Mouse (Mus musculus) thymus, adult 2 months (tissue): ENCODE data around the gene Ctrc. TPM values are rescaled to one million over a fixed set of nuclear protein-coding genes. Genes with fewer than 3 reads are reported as not detected.

Experiments
- DNase-seq: peaks from one replicate; pipeline ENCODE4 v3.0.0; 2021
- H3K27ac ChIP-seq: fragments of 200-500 bp; 2 replicates; pipeline ENCODE4 v1.5.1; 2012; ENCODE audit warnings: low read length, control low read depth; ENCODE audit not compliant: control insufficient read depth, insufficient read depth
- H3K27me3 ChIP-seq: fragments of 200-500 bp; 2 replicates; pipeline ENCODE4 v1.6.1; 2012; ENCODE audit warnings: mild to moderate bottlenecking, low read length, moderate library complexity, mixed read lengths; ENCODE audit not compliant: control insufficient read depth, insufficient read depth
- H3K36me3 ChIP-seq: fragments of 200-500 bp; 2 replicates; pipeline ENCODE4 v1.6.1; 2012; ENCODE audit warnings: mild to moderate bottlenecking, low read length, moderate library complexity; ENCODE audit not compliant: control insufficient read depth, insufficient read depth
- H3K4me1 ChIP-seq: fragments of 200-500 bp; replicated peaks from 2 replicates; pipeline ENCODE4 v1.6.1; 2012; ENCODE audit warnings: low read length; ENCODE audit not compliant: control insufficient read depth, insufficient read depth
- H3K4me3 ChIP-seq: fragments of 200-500 bp; 2 replicates; pipeline ENCODE4 v1.5.1; 2012; ENCODE audit warnings: mild to moderate bottlenecking, low read length, control low read depth, moderate library complexity; ENCODE audit not compliant: control insufficient read depth, insufficient read depth
- CTCF ChIP-seq: fragments of 200-500 bp; IDR thresholded peaks from 2 replicates; pipeline ENCODE4 v1.5.1; 2012; ENCODE audit warnings: mild to moderate bottlenecking, control low read depth, low read length, moderate library complexity, borderline replicate concordance; ENCODE audit not compliant: control insufficient read depth, poor library complexity, insufficient read depth; ENCODE audit errors: extremely low read depth
- POLR2A ChIP-seq: fragments of 200-500 bp; IDR thresholded peaks from 2 replicates; pipeline ENCODE4 v1.6.1; 2012; ENCODE audit warnings: mild to moderate bottlenecking, low read length, control low read depth, moderate library complexity; ENCODE audit not compliant: control insufficient read depth, poor library complexity, insufficient read depth; ENCODE audit errors: extremely low read depth
- WGBS: fragments of 180-500 bp; shearing (Covaris S2); methylation state at CpG from one replicate; pipeline ENCODE4 v1.1.7; 2018; 5-methylcytosine and 5-hydroxymethylcytosine counted together
- polyA plus RNA-seq: library from polyadenylated mRNA; depleted of rRNA; stranded (reverse); fragments of >200 nt; gene quantifications from 2 replicates; pipeline ENCODE4 v1.2.3, GENCODE M21; 2012

Gene Ctrc
- polyA plus RNA-seq, 1 experiment: 0.35 TPM

DNA sequence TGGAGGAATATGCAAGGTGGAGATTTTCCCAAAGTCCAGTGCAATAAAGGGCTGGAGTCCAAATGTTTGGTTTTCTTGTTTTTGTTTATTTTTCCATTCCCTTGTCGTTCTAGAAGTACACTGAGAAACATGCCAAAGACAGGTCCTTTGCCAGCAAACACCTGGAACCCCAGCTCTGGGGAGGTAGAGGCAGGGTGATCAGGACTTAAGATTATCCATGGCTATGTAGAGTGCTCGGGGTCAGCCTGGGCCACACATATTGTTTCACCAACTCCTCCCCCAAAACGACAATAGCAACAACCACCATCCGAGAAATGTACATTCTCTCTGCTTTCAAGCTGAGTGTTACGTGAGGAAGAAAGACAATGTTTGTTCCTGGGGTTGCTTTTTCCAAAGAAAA is 20.1 kb downstream of the Ctrc start, which contains the start of gene Cela2a:
TSS of gene Cela2a (minus strand) at position 101 of the 400 bp plus-strand sequence.
- no peaks in the 10 kb centered on the region for H3K27me3 ChIP-seq
- H3K27ac ChIP-seq: no peak within 1 kb of the TSS
- TF ChIP-seq POLR2A (no peak), CTCF (no peak)
- WGBS: 88% methylated on average over 5 of the region's 5 CpGs
- H3K4me3 ChIP-seq: no peak within 1 kb of the TSS
- no peaks in the 10 kb centered on the region for H3K36me3 ChIP-seq
- no peaks in the 10 kb centered on the region for H3K4me1 ChIP-seq
- DNase-seq: no peak

DNA sequence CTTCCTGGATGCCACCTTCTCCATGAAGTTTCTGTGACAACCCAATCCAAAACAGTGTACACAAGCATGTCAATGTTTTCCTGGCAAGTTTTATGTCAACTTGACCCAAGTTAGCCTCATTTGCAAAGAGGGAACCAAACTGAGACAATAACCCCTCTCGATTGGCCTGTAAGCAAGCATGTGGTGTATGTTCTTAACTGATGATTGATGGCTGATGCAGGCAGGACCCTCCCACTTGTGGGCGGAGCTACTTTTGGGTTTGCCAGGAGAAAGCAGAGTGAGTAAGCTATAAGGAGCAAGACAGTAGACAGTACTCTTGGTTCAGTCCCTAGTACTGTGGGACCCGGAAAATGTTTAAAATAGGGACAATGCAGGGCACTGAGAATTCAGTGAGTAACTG is 23.2 kb downstream of the Ctrc start:
- H3K27me3 ChIP-seq: no peaks in the 10 kb centered on the region
- H3K4me3 ChIP-seq: no peak overlapping the region
- H3K27ac ChIP-seq: no peak overlapping the region
- 57% methylated on average over 3 of the region's 3 CpGs for WGBS
- TF ChIP-seq CTCF (no peak), POLR2A (no peak)
- DNase-seq: no peak
- no peaks in the 10 kb centered on the region for H3K36me3 ChIP-seq
- H3K4me1 ChIP-seq: no peaks in the 10 kb centered on the region

- WGBS: 91% methylated on average over 10 of the region's 10 CpGs
- TF ChIP-seq POLR2A (no peak), CTCF (no peak)
- H3K27ac ChIP-seq: no peak overlapping the region
- peak; percentile 21 for DNase-seq
- H3K27me3 ChIP-seq: no peaks in the 10 kb centered on the region
- H3K4me1 ChIP-seq: no peaks in the 10 kb centered on the region
- no peaks in the 10 kb centered on the region for H3K36me3 ChIP-seq
- no peak overlapping the region for H3K4me3 ChIP-seq
Measured at GRCm38 (mm10) chr4:141822089-141822488, 24.1 kb downstream of the Ctrc start.

DNA sequence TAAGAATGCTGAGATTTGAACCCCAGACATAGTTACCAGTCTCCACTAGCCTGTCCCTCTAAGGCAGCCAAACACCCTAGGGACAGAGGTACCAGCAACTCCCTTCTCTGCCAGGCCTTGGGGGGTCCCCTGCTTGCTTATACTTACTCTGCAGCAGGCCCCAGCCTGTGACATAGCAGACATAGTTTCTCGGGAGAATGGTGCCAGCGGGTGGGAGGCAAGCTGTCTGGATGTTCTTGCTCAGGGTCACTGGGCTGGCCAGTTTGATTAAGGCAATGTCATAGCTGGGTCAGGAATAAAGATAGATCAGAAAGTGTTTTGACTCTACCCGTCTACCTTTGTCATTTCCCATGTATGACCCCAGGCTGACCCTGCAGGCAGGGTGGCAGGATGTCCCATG is 25.0 kb downstream of the Ctrc start:
- no peak overlapping the region for H3K27ac ChIP-seq
- H3K27me3 ChIP-seq: no peaks in the 10 kb centered on the region
- H3K4me1 ChIP-seq: no peaks in the 10 kb centered on the region
- H3K36me3 ChIP-seq: no peaks in the 10 kb centered on the region
- no peak for TF ChIP-seq POLR2A
- TF ChIP-seq CTCF: no peak
- no peak overlapping the region for H3K4me3 ChIP-seq
- WGBS: 92% methylated on average over 3 of the region's 3 CpGs
- no peak for DNase-seq

DNA sequence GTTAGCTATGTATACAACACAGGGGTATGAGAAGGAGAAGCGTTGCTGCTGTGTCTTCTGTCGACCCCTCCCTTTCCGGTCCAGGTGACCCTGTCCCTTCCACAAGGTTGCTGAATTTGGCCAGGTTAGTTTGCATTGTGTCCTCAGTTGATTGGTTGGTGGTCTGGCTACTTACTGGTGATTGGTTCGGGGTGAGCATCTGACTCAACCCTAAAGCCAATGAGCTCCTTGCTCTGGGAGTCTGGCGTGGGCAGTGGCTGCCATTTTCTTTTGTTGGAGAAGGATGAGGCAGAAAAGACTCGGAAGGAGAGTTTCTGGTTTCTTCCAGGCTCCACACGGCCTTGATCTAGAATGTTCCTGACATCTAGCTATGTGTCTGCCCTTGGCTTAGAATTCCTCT is 26.8 kb downstream of the Ctrc start:
- H3K27me3 ChIP-seq: no peaks in the 10 kb centered on the region
- no peak overlapping the region for H3K27ac ChIP-seq
- WGBS: 94% methylated on average over 7 of the region's 7 CpGs
- no peak overlapping the region for H3K4me3 ChIP-seq
- H3K4me1 ChIP-seq: no peaks in the 10 kb centered on the region
- TF ChIP-seq POLR2A (no peak), CTCF (no peak)
- DNase-seq: no peak
- H3K36me3 ChIP-seq: no peaks in the 10 kb centered on the region

DNA sequence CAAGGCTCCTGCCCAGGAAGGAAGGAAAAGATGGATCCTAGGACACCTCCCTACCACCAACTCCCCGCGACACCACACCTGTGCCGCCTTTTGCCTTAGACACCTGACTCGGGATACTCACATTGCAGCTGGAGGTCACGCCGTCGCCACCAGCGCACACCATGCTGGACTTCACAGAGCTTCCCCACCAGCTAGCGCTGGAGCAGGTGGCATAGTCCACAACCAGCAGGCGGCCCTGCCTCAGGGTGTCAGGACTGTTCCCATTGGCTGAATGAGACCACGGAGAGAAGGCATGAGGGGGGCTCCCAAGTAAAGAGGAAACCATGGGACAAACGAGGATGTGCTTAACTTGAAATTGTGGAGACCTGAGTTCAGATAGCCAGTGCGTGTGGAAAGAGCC is 27.3 kb downstream of the Ctrc start:
- no peak overlapping the region for H3K4me3 ChIP-seq
- no peak for DNase-seq
- H3K27ac ChIP-seq: no peak overlapping the region
- WGBS: 76% methylated on average over 13 of the region's 13 CpGs
- no peaks in the 10 kb centered on the region for H3K27me3 ChIP-seq
- H3K36me3 ChIP-seq: no peaks in the 10 kb centered on the region
- TF ChIP-seq CTCF: no peak
- no peak for TF ChIP-seq POLR2A
- H3K4me1 ChIP-seq: no peaks in the 10 kb centered on the region

DNA sequence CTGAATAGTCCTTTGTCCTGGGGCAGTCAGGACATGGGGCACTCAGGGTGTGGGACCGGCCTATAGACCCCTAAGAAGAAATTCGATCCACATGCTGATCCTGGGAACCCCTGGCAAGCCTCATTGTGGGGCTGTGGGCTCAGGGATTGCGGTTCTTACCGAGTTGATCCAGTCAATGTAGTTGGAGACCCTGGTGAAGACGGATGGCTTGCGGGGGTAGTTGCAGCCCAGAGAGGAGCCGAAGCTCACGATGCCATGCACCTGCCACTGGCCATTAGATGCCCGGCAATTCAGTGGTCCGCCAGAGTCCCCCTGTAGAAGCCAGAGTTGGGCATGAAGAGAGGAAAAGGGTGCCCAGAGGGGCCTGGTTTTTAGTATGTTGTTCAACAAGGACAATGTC is 28.5 kb downstream of the Ctrc start:
- Histone ChIP-seq H3K4me3 (no peak overlapping the region), H3K27ac (no peak overlapping the region), H3K4me1 (no peaks in the 10 kb centered on the region), H3K36me3 (no peaks in the 10 kb centered on the region), H3K27me3 (no peaks in the 10 kb centered on the region)
- DNase-seq: no peak
- 94% methylated on average over 10 of the region's 10 CpGs for WGBS
- TF ChIP-seq POLR2A (no peak), CTCF (no peak)
